Mouse (Mus musculus) midbrain, postnatal 0 days (tissue): ENCODE results near the gene D130043K22Rik. TPM values are rescaled to one million over a fixed set of nuclear protein-coding genes. Genes with fewer than 3 reads are reported as not detected.

Source experiments
- ATAC-seq: fragments of 200-750 bp; cut with Nextera tagmentation; 2 replicates; pipeline ENCODE4 v1.8.0; 2017; ENCODE audit warnings: moderate number of reproducible peaks, mild to moderate bottlenecking, moderate TSS enrichment, moderate library complexity; ENCODE audit not compliant: low FRiP score
- DNase-seq: peaks from one replicate; pipeline ENCODE4 v3.0.0-alpha.2; 2015; ENCODE audit warnings: low spot score
- H3K27ac ChIP-seq: fragments of 300-500 bp; sonication (generic); 2 replicates; pipeline ENCODE4 v1.5.1; 2014; ENCODE audit warnings: low read depth, mild to moderate bottlenecking, low read length, mixed read lengths
- H3K27me3 ChIP-seq: fragments of 300-500 bp; sonication (generic); 2 replicates; pipeline ENCODE4 v1.6.1; 2014; ENCODE audit warnings: low read length, control low read depth, mixed read lengths; ENCODE audit not compliant: insufficient read depth
- H3K36me3 ChIP-seq: fragments of 300-500 bp; sonication (generic); 2 replicates; pipeline ENCODE4 v1.6.1; 2014; ENCODE audit warnings: low read length, control low read depth, mixed read lengths; ENCODE audit not compliant: insufficient read depth
- H3K4me1 ChIP-seq: fragments of 300-500 bp; sonication (generic); 2 replicates; pipeline ENCODE4 v1.6.1; 2014; ENCODE audit warnings: mild to moderate bottlenecking, control low read depth, antibody characterized with exemption, low read length, mixed read lengths; ENCODE audit not compliant: insufficient read depth
- H3K4me2 ChIP-seq: fragments of 300-500 bp; sonication (generic); 2 replicates; pipeline ENCODE4 v1.6.1; 2014; ENCODE audit warnings: low read depth, mild to moderate bottlenecking, low read length, mixed read lengths; ENCODE audit not compliant: poor library complexity, severe bottlenecking
- H3K4me3 ChIP-seq: fragments of 300-500 bp; sonication (generic); 2 replicates; pipeline ENCODE4 v1.5.1; 2014; ENCODE audit warnings: low read depth, mild to moderate bottlenecking, low read length, moderate library complexity
- H3K9ac ChIP-seq: fragments of 300-500 bp; sonication (generic); replicated peaks from 2 replicates; pipeline ENCODE4 v1.6.1; 2014; ENCODE audit warnings: mild to moderate bottlenecking, low read length, moderate library complexity, mixed read lengths; ENCODE audit not compliant: poor library complexity, severe bottlenecking
- H3K9me3 ChIP-seq: fragments of 300-500 bp; sonication (generic); 2 replicates; pipeline ENCODE4 v1.6.1; 2016; ENCODE audit warnings: low read length, control low read depth
- CTCF ChIP-seq: IDR thresholded peaks from 2 replicates; pipeline ENCODE4 v1.5.1; 2016; ENCODE audit warnings: antibody characterized with exemption, mild to moderate bottlenecking
- WGBS: fragments of 180-500 bp; shearing (Covaris S2); extraction: QIAGEN DNeasy Blood & Tissue Kit; methylation state at CpG from one replicate; pipeline ENCODE4 v1.1.7; 2014; 5-methylcytosine and 5-hydroxymethylcytosine counted together
- polyA plus RNA-seq: library from polyadenylated mRNA; unstranded; fragments of >200 nt; fragmentation: Nextera tagmentation; extraction: Ambion mirVana; gene quantifications from 2 replicates; pipeline ENCODE4 v1.2.1, GENCODE M21; 2015
- total RNA-seq: library from RNA; depleted of rRNA; stranded (reverse); fragments of >200 nt; gene quantifications from 2 replicates; pipeline ENCODE4 v1.2.3, GENCODE M21; 2014

Gene D130043K22Rik
- total and polyA plus RNA-seq, 2 experiments from 2014 or later, result 9.4 to 13.8 TPM

- Histone ChIP-seq H3K4me1 (peaks cover 4% of the 10 kb centered on the region; the same call in 1 of the 2 replicates), H3K9ac (no peak overlapping the region), H3K4me2 (no peak overlapping the region), H3K27ac (no peak overlapping the region), H3K36me3 (peaks cover 7% of the 10 kb centered on the region), H3K9me3 (no peaks in the 10 kb centered on the region), H3K4me3 (no peak overlapping the region), H3K27me3 (no peaks in the 10 kb centered on the region)
- no peak for TF ChIP-seq CTCF
- ATAC-seq (no peak), DNase-seq (no peak)
Observed at GRCm38 (mm10) chr13:24930591-24930990, 85.7 kb downstream of the D130043K22Rik start.

GRCm38 (mm10) chr13:24933199-24933598 is 88.3 kb downstream of the D130043K22Rik start:
- no peak for ATAC-seq
- no peak for DNase-seq
- TF ChIP-seq CTCF, result no peak
- Histone ChIP-seq H3K27ac (no peak overlapping the region), H3K4me3 (no peak overlapping the region), H3K9me3 (no peaks in the 10 kb centered on the region), H3K4me2 (no peak overlapping the region), H3K27me3 (no peaks in the 10 kb centered on the region), H3K4me1 (peaks cover 9% of the 10 kb centered on the region; the same call in 1 of the 2 replicates), H3K9ac (no peak overlapping the region), H3K36me3 (0 out of 2 replicates have a peak, but pooled peaks cover 3% of the 10 kb centered on the region)
- 89% methylated on average over 7 of the region's 7 CpGs for WGBS

GRCm38 (mm10) chr13:24936772-24937107 is 91.8 kb downstream of the D130043K22Rik start:
- H3K9me3 ChIP-seq, result no peaks in the 10 kb centered on the region
- H3K27ac ChIP-seq, result peak overlapping the region; percentile 79; the same call in 1 of the 2 replicates
- TF ChIP-seq CTCF, result no peak
- H3K4me3 ChIP-seq, result peak overlapping the region; percentile 50
- H3K36me3 ChIP-seq, result no peaks in the 10 kb centered on the region
- peak overlapping the region; percentile 48 for H3K4me2 ChIP-seq
- 42% methylated on average over 5 of the region's 5 CpGs for WGBS
- no peak overlapping the region; the same call in 1 of the 2 replicates for H3K9ac ChIP-seq
- ATAC-seq (peak; percentile 39), DNase-seq (no peak)
- no peaks in the 10 kb centered on the region for H3K27me3 ChIP-seq
- H3K4me1 ChIP-seq, result peaks cover 15% of the 10 kb centered on the region; the same call in 1 of the 2 replicates

DNA sequence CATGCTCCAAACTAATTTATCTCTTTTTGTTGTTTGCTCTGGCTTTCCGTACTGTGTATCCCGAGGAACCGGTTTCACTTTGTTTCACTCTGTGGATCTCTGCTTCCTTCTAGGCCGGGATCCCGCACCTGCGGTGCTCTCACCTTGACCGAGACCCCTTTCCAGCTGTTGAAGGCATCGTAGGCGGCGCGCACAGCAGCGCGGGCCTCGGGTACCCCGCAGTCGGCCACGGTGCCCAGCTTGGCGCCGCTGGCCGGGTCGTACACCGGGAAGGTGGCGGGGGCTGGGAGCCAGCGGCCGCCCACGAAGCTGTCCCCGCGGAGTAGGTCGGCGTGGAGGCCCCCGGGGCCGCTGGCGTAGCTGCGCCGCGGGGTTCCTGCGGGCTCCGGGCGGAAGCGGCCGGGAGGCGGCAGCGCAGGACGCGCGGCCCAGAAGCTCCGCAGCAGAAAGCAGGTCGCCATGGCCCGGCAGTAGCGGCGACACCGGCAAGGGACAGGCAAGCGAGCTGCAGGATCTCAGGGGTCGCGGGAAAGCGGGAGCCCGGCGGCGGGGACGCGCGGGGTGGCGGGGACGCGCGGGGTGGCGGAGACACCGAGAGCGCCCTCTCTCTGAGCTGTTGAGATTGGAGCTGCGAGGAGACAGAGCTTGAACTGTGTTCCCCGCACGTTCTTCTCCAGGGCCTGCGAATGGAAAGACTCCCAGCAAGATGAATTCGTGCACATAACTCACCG is 92.3 kb downstream of the D130043K22Rik start, which contains the start of gene Aldh5a1:
TSS of gene Aldh5a1 (minus strand) at position 554 of the 731 bp plus-strand sequence.
- no peaks in the 10 kb centered on the region for H3K27me3 ChIP-seq
- H3K4me1 ChIP-seq, result peaks cover 15% of the 10 kb centered on the region; the same call in 1 of the 2 replicates
- peak within 1 kb of the TSS; percentile 48 for H3K4me2 ChIP-seq
- peak within 1 kb of the TSS; percentile 50 for H3K4me3 ChIP-seq
- H3K9ac ChIP-seq, result peak within 1 kb of the TSS; percentile 77
- ATAC-seq (peak; percentile 84), DNase-seq (peak; percentile 82)
- TF ChIP-seq CTCF, result peak; percentile 69
- H3K36me3 ChIP-seq, result no peaks in the 10 kb centered on the region
- WGBS, result under 1% methylated on average over 74 of the region's 75 CpGs
- no peaks in the 10 kb centered on the region for H3K9me3 ChIP-seq
- H3K27ac ChIP-seq, result peak within 1 kb of the TSS; percentile 79

GRCm38 (mm10) chr13:24937839-24938166 is 92.9 kb downstream of the D130043K22Rik start:
- Histone ChIP-seq H3K4me2 (peak overlapping the region; percentile 48), H3K4me3 (peak overlapping the region; percentile 50), H3K36me3 (no peaks in the 10 kb centered on the region), H3K27me3 (no peaks in the 10 kb centered on the region), H3K9ac (peak overlapping the region; percentile 77), H3K4me1 (peaks cover 15% of the 10 kb centered on the region; the same call in 1 of the 2 replicates), H3K27ac (peak overlapping the region; percentile 79), H3K9me3 (no peaks in the 10 kb centered on the region)
- ATAC-seq (peak; percentile 35; the same call in 1 of the 2 replicates), DNase-seq (no peak)
- no peak for TF ChIP-seq CTCF
- WGBS, result 14% methylated on average over 12 of the region's 12 CpGs

- no peak overlapping the region for H3K4me3 ChIP-seq
- H3K4me2 ChIP-seq, result no peak overlapping the region
- no peaks in the 10 kb centered on the region for H3K9me3 ChIP-seq
- ATAC-seq (no peak), DNase-seq (peak; percentile 75)
- no peaks in the 10 kb centered on the region for H3K36me3 ChIP-seq
- H3K9ac ChIP-seq, result no peak overlapping the region
- H3K27me3 ChIP-seq, result no peaks in the 10 kb centered on the region
- peak; percentile 80 for TF ChIP-seq CTCF
- H3K27ac ChIP-seq, result no peak overlapping the region
- peaks cover 15% of the 10 kb centered on the region; the same call in 1 of the 2 replicates for H3K4me1 ChIP-seq
- WGBS, result 33% methylated on average over 9 of the region's 9 CpGs
Observed at GRCm38 (mm10) chr13:24938683-24939082, 93.7 kb downstream of the D130043K22Rik start.
